Mouse (Mus musculus): ENCODE results near the gene Zeb2. TPM values are rescaled to one million over a fixed set of nuclear protein-coding genes. Genes with fewer than 3 reads are reported as not detected.

Gene Zeb2
- polyA plus RNA-seq, 1 experiment from 2014 or later, result 63.3 TPM

DNA sequence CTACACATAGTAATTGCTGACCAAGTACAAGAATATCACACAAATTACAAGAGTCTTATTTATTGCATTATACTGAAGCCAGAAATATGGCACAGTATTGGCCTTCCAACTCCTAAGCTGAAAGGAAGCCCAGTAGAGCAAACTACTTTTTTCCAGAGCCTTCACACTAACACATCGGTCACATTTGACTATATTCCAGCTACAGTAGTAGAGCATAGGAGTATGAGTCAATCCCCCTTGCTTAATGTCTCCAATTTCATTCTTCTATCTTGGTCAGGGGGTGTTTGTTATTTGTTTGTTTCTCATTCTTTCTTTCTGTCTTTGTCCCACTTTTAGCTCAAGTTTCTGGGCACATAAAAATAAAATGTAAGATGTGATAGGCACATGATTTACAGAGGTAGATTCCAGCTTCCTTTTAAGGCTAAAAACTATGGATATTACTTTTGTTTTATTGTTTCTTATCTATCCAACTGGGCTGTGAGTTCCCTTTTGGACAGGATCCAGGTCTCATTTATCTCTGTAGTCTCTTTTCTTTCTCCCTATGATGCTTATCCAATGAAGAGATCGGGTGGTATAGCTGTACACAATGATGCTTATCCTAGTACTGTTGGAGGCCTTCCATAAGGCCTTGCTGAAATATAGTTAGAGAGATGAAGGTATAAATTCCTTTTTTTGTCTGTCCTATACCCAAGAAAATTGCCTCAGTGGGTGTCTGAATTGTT is 151.2 kb downstream of the Zeb2 start:
- Histone ChIP-seq H3K4me3 (replicated peaks) (no peak overlapping the region), H3K27ac (no peak overlapping the region), H3K4me2 (no peak overlapping the region), H3K9ac (no peak overlapping the region), H3K4me1 (no peaks in the 10 kb centered on the region), H3K27me3 (no peaks in the 10 kb centered on the region), H3K36me3 (replicated peaks) (no peaks in the 10 kb centered on the region), H3K9me3 (no peaks in the 10 kb centered on the region)
- no peak for ATAC-seq (ENCODE audit: low FRiP score)
- 96% methylated on average over 2 of the region's 2 CpGs for WGBS

DNA sequence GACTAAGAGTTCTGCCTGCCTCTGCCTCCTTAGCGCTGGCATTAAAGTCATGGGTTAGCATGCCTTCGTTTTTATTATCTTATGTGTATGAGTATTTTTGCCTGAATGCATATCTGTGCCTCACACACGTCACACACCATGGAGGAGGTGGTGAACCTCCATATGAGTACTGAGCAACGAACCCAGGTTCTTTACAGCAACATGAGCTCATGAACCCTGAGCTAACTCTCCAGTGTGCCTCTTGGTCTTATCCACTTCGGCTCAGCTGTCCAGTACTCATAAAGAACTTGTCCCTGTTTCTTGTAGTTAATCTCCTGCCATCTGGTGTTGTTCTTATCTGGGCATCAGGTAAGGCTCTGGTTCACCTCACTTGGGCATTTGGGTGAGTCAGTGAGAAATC is 154.6 kb downstream of the Zeb2 start:
- H3K36me3 ChIP-seq (replicated peaks), result no peaks in the 10 kb centered on the region
- H3K4me3 ChIP-seq (replicated peaks), result no peak overlapping the region
- no peak overlapping the region for H3K27ac ChIP-seq
- ATAC-seq (ENCODE audit: low FRiP score), result no peak
- H3K27me3 ChIP-seq, result no peaks in the 10 kb centered on the region
- no peak overlapping the region for H3K9ac ChIP-seq
- WGBS, result 93% methylated on average over 5 of the region's 5 CpGs
- no peaks in the 10 kb centered on the region for H3K4me1 ChIP-seq
- H3K9me3 ChIP-seq, result no peaks in the 10 kb centered on the region
- H3K4me2 ChIP-seq, result no peak overlapping the region

DNA sequence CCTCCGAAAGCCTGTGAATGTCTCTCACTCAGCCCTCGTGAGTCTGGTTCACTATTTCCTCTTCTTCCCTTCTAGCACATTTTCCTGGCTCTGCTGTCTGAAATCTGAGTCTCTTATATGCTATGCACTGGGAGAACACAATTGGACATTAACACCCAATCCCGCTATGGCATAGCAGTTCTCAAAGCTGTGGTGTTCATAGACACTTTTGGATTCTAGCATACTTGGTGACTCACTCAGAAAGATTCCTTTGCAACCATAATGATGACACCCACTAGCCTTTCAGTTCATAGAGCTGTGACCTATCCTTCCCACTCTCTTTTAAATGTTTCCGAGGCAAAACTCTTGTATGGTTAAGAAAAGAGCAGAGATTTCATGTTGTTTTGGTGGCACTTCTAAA is 156.0 kb downstream of the Zeb2 start:
- H3K27ac ChIP-seq, result no peak overlapping the region
- no peak overlapping the region for H3K4me2 ChIP-seq
- H3K4me3 ChIP-seq (replicated peaks), result no peak overlapping the region
- no peaks in the 10 kb centered on the region for H3K36me3 ChIP-seq (replicated peaks)
- no peak for ATAC-seq (ENCODE audit: low FRiP score)
- no peak overlapping the region for H3K9ac ChIP-seq
- H3K4me1 ChIP-seq, result no peaks in the 10 kb centered on the region
- no peaks in the 10 kb centered on the region for H3K9me3 ChIP-seq
- no peaks in the 10 kb centered on the region for H3K27me3 ChIP-seq
- 87% methylated on average over 4 of the region's 4 CpGs for WGBS

DNA sequence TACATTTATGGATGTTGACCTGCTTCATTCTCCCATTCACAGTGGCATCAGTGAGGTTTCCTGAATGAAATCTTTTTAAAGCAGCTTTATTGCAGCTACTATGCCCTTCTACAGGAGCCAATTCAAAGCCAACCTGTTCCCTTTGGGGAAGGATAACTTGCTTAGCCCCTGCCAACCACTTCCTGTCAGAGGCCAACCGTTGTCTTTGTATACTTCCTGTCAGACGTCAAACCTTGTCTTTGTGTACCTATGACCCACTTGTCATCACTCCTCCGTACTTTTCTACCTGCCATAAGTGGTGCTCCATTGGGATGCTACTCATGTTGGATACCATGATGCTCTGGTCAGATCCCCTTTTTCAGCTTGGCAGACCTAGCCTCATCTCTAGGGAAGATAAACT is 156.6 kb downstream of the Zeb2 start:
- H3K4me3 ChIP-seq (replicated peaks), result no peak overlapping the region
- WGBS, result 88% methylated on average over 3 of the region's 3 CpGs
- no peak overlapping the region for H3K9ac ChIP-seq
- H3K36me3 ChIP-seq (replicated peaks), result no peaks in the 10 kb centered on the region
- ATAC-seq (ENCODE audit: low FRiP score), result no peak
- no peaks in the 10 kb centered on the region for H3K9me3 ChIP-seq
- no peaks in the 10 kb centered on the region for H3K27me3 ChIP-seq
- no peak overlapping the region for H3K27ac ChIP-seq
- no peaks in the 10 kb centered on the region for H3K4me1 ChIP-seq
- H3K4me2 ChIP-seq, result no peak overlapping the region

DNA sequence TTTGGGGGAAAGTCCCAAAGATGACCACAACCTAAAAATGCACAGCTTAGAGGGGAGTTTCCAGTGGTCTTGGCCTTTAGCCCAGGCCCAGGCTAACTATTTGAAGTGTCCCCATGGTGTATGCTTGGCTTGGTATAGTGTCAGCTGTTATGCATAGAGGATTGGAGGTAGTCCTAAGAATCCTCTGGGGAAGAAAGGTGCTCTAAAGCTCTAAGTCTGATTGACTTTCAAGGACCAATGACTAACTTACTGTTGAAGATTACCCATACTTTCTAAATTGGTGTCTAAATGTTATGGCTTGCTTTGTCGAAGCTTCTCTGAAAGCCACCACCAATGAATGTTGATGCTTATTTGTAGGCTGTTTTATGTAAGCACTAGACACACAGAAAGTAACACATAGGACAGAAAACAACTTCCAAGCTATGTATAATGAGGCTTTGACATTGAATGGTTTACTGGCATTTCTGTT is 159.8 kb downstream of the Zeb2 start:
- Histone ChIP-seq H3K27me3 (no peaks in the 10 kb centered on the region), H3K36me3 (replicated peaks) (no peaks in the 10 kb centered on the region), H3K4me3 (replicated peaks) (no peak overlapping the region), H3K9me3 (no peaks in the 10 kb centered on the region), H3K4me1 (no peaks in the 10 kb centered on the region), H3K4me2 (no peak overlapping the region), H3K27ac (no peak overlapping the region), H3K9ac (no peak overlapping the region)
- 95% methylated on average over 1 of the region's 1 CpGs for WGBS
- no peak for ATAC-seq (ENCODE audit: low FRiP score)

DNA sequence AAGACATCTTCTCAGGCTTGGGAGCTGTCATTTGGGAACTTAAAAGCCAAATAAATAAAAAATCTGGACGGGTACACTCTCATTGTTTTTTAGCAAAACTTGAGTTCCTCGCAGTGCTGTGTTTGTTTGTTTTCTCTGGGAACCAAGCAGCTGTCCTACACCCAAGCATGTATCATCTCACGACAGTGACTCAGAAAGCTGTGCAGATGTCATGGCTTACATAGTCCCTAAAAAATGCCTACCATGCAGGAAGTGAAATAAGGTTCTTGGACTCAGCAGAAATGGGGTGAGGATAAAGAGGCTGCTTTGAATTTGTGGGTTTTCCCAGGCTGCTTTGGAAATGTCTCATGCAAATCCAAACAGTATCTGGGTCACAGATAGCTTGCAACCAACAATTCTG is 161.0 kb downstream of the Zeb2 start:
- Histone ChIP-seq H3K27me3 (no peaks in the 10 kb centered on the region), H3K27ac (no peak overlapping the region), H3K4me2 (no peak overlapping the region), H3K4me3 (replicated peaks) (no peak overlapping the region), H3K9me3 (no peaks in the 10 kb centered on the region), H3K9ac (no peak overlapping the region), H3K36me3 (replicated peaks) (no peaks in the 10 kb centered on the region), H3K4me1 (no peaks in the 10 kb centered on the region)
- 79% methylated on average over 3 of the region's 3 CpGs for WGBS
- no peak for ATAC-seq (ENCODE audit: low FRiP score)

DNA sequence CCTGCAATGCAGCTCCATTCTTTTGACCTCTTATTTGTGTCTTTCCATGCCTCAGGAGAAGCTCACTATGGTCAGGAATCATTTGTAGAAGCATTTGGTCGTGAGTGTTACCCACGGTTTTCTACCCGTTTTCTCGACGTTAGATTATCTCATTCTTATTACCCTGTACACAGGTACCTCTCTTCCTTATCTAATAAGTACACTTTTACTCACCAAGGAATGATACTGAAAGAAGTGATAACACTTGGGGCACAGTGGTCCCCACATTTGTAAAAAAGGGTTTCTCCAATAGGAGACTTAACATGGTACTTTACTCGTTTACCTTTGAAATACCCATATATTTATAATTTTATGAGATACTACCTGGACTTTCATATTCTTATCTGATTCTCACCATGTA is 161.7 kb downstream of the Zeb2 start:
- Histone ChIP-seq H3K4me3 (replicated peaks) (no peak overlapping the region), H3K27me3 (no peaks in the 10 kb centered on the region), H3K9ac (no peak overlapping the region), H3K36me3 (replicated peaks) (no peaks in the 10 kb centered on the region), H3K27ac (no peak overlapping the region), H3K9me3 (no peaks in the 10 kb centered on the region), H3K4me2 (no peak overlapping the region), H3K4me1 (no peaks in the 10 kb centered on the region)
- WGBS, result 86% methylated on average over 6 of the region's 6 CpGs
- no peak for ATAC-seq (ENCODE audit: low FRiP score)

DNA sequence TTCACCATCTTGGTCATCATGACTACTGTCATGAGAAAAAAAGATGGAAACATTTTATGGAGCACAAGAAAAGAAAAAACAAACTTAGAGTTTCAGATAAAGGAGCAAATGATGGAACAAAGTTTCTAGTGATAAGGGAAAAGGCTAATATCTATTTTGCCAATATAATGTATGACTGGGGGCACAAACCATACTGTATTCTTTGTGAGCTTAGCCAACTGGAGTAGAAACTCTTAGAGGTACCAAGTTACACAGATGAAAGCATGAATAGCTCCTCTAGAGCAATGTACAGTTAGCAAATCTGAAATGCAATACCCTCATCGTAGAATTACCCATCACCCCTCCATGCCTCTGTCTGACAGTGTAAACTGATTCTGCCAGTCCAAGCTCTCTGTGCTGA is 163.0 kb downstream of the Zeb2 start:
- no peaks in the 10 kb centered on the region for H3K36me3 ChIP-seq (replicated peaks)
- WGBS, result 89% methylated on average over 1 of the region's 1 CpGs
- H3K9me3 ChIP-seq, result no peaks in the 10 kb centered on the region
- no peak overlapping the region for H3K4me2 ChIP-seq
- no peaks in the 10 kb centered on the region for H3K27me3 ChIP-seq
- H3K4me1 ChIP-seq, result no peaks in the 10 kb centered on the region
- H3K9ac ChIP-seq, result no peak overlapping the region
- no peak for ATAC-seq (ENCODE audit: low FRiP score)
- H3K27ac ChIP-seq, result no peak overlapping the region
- H3K4me3 ChIP-seq (replicated peaks), result no peak overlapping the region

DNA sequence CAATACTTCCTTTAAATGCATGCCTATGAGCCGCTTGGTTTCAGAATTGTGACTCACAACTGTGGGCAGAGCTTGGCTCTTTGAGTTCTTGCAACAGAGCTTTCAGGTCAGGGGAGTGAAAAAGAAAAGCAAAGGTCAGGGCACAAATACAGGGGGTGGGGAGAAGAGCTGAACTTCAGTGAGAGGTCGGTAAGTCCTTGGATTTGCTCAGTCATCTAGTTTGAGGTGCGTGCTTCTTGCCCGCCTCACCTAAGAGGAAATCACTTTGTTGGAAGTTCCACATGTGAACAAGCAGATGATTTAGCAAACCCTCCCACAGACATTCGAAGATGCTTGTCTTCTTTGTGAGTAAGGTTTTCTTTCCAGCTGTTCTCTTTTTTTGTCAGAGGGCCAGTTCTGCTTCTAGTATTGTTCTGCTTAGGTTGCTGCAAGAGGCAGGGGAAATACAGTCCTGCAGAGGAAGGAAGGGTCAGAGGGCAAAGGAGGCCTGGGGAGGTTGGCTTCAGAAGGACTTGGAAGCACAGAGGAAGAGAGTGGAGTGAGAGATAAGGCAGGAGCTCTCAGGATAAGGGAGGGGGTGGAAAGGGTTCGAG is 164.3 kb downstream of the Zeb2 start:
- Histone ChIP-seq H3K4me1 (no peaks in the 10 kb centered on the region), H3K27ac (no peak overlapping the region)
- WGBS, result 32% methylated on average over 6 of the region's 6 CpGs

DNA sequence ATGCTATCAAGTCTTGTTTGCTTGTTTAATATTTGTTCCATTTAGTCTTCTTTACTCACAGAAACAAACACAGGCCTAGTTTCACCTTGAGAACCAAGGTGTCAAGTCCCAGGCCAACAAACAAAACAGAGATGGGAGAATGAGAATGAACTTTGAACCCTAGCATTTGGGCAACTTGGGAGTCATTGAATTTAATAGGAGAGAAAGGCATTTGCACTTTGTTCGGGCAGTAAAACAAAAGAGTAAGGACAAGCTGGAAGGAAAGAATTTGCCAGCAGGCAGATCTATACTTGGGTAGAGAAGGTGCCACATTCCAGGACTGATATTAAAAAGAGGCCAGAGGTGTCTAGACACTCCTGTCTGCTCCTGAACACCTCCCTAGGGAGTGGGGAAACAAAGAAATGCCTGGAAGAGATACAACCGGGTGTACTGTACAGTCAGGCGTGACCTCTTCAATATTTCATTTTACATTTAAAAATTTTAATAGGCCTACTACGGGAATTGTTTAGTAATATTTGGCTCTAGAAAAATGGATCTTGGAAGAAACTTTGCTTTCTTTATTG is 165.5 kb downstream of the Zeb2 start:
- Histone ChIP-seq H3K27me3 (no peaks in the 10 kb centered on the region), H3K4me3 (replicated peaks) (no peak overlapping the region), H3K4me1 (no peaks in the 10 kb centered on the region), H3K4me2 (no peak overlapping the region), H3K36me3 (replicated peaks) (no peaks in the 10 kb centered on the region), H3K9ac (no peak overlapping the region), H3K27ac (no peak overlapping the region), H3K9me3 (no peaks in the 10 kb centered on the region)
- 73% methylated on average over 4 of the region's 4 CpGs for WGBS
- ATAC-seq (ENCODE audit: low FRiP score), result no peak

More for the DNA sequence above, 164.3 kb downstream of the Zeb2 start:
- no peak for ATAC-seq (ENCODE audit: low FRiP score)
- Histone ChIP-seq H3K9ac (no peak overlapping the region), H3K4me2 (no peak overlapping the region), H3K9me3 (no peaks in the 10 kb centered on the region), H3K4me3 (replicated peaks) (no peak overlapping the region), H3K36me3 (replicated peaks) (no peaks in the 10 kb centered on the region), H3K27me3 (no peaks in the 10 kb centered on the region)

DNA sequence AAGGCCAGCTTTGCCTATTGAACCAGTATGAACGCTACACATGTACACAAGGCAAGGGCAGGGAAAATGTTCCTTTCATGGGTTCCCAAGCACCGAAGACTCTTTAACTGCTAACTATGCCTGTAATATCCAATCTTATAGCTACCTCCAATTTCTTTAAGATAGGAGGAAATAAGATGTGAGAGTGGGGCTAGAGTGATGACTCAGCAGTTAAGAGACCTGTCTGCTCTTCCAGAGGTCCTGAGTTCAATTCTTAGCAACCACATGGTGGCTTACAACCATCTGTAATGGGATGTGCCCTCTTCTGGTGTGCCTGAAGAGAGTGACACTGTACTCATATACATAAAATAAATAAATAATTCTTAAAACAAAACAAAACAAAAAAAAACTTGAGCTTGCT is 172.5 kb downstream of the Zeb2 start:
- ATAC-seq (ENCODE audit: low FRiP score), result no peak
- Histone ChIP-seq H3K9ac (no peak overlapping the region), H3K27ac (no peak overlapping the region), H3K4me3 (replicated peaks) (no peak overlapping the region), H3K27me3 (no peaks in the 10 kb centered on the region), H3K4me1 (no peaks in the 10 kb centered on the region), H3K4me2 (no peak overlapping the region), H3K36me3 (replicated peaks) (no peaks in the 10 kb centered on the region), H3K9me3 (no peaks in the 10 kb centered on the region)
- 96% methylated on average over 2 of the region's 2 CpGs for WGBS

All from forebrain, embryonic 12.5 days (tissue).